Mouse (Mus musculus): ENCODE measurements at regions not wholly inside any gene's neighbourhood (a gene's known extent, or its start where the extent isn't known, plus 50 kb on each side); places are given as distances from the start of the nearest gene placed in this dataset.
A peak's percentile ranks its signal among the peaks of the same experiment; 100 is the strongest.

- no peak for DNase-seq (ENCODE audit: low spot score in 2 of 2)
Measured at GRCm38 (mm10) chr15:62448116-62448515, 1396.9 kb downstream of the Gsdmc2 start.

GRCm38 (mm10) chr15:62439211-62439610, 1405.8 kb downstream of the Gsdmc2 start:
- DNase-seq (ENCODE audit: low spot score in 2 of 2) = no peak

- DNase-seq (ENCODE audit: low spot score in 2 of 2) = no peak
Measured at GRCm38 (mm10) chr15:62436631-62437030, 1408.3 kb downstream of the Gsdmc2 start.

- no peak for DNase-seq (ENCODE audit: low spot score in 2 of 2)
Measured at GRCm38 (mm10) chr15:62435141-62435680, 1409.8 kb downstream of the Gsdmc2 start.

- no peak for DNase-seq (ENCODE audit: low spot score in 2 of 2)
Measured at GRCm38 (mm10) chr15:62432742-62433245, 1412.2 kb downstream of the Gsdmc2 start.

- DNase-seq (ENCODE audit: low spot score in 2 of 2) = no peak
Measured at GRCm38 (mm10) chr15:62431150-62431678, 1413.8 kb downstream of the Gsdmc2 start.

- DNase-seq (ENCODE audit: low spot score in 2 of 2) = no peak
Measured at GRCm38 (mm10) chr15:62422995-62423394, 1422.0 kb downstream of the Gsdmc2 start.

- DNase-seq (ENCODE audit: low spot score in 2 of 2) = no peak
Measured at GRCm38 (mm10) chr15:62421073-62421851, 1423.7 kb downstream of the Gsdmc2 start.

GRCm38 (mm10) chr15:62416691-62417090, 1428.3 kb downstream of the Gsdmc2 start:
- DNase-seq (ENCODE audit: low spot score in 2 of 2) = no peak

GRCm38 (mm10) chr15:62413694-62414093, 1431.3 kb downstream of the Gsdmc2 start:
- no peak for DNase-seq (ENCODE audit: low spot score in 2 of 2)

- DNase-seq (ENCODE audit: low spot score in 2 of 2) = no peak
Measured at GRCm38 (mm10) chr15:62402142-62402541, 1442.8 kb downstream of the Gsdmc2 start.

- DNase-seq (ENCODE audit: low spot score in 2 of 2) = no peak
Measured at GRCm38 (mm10) chr15:62400984-62401609, 1443.9 kb downstream of the Gsdmc2 start.

- no peak for DNase-seq (ENCODE audit: low spot score in 2 of 2)
Measured at GRCm38 (mm10) chr15:62399381-62399780, 1445.6 kb downstream of the Gsdmc2 start.

- DNase-seq (ENCODE audit: low spot score in 2 of 2) = no peak
Measured at GRCm38 (mm10) chr15:62397009-62397408, 1448.0 kb downstream of the Gsdmc2 start.

- DNase-seq (ENCODE audit: low spot score in 2 of 2) = no peak
Measured at GRCm38 (mm10) chr15:62395377-62395776, 1449.6 kb downstream of the Gsdmc2 start.

- DNase-seq (ENCODE audit: low spot score in 2 of 2) = no peak
Measured at GRCm38 (mm10) chr15:62393416-62393815, 1451.6 kb downstream of the Gsdmc2 start.

- no peak for DNase-seq (ENCODE audit: low spot score in 2 of 2)
Measured at GRCm38 (mm10) chr15:62392839-62393238, 1452.1 kb downstream of the Gsdmc2 start.

GRCm38 (mm10) chr15:62392381-62392780, 1452.6 kb downstream of the Gsdmc2 start:
- peak in 1 of 2 experiments; percentile 8 for DNase-seq (ENCODE audit: low spot score in 2 of 2)

- DNase-seq (ENCODE audit: low spot score in 2 of 2) = no peak
Measured at GRCm38 (mm10) chr15:62389431-62390105, 1455.4 kb downstream of the Gsdmc2 start.

- no peak for DNase-seq (ENCODE audit: low spot score in 2 of 2)
Measured at GRCm38 (mm10) chr15:62382233-62382632, 1459.4 kb upstream of the A1bg start.

GRCm38 (mm10) chr15:62374641-62375040, 1451.8 kb upstream of the A1bg start:
- DNase-seq (ENCODE audit: low spot score in 2 of 2) = no peak
